Mouse (Mus musculus) intestine, embryonic 16.5 days (tissue): ENCODE measurements around the gene Gm10282. TPM values are rescaled to one million over a fixed set of nuclear protein-coding genes. Genes with fewer than 3 reads are reported as not detected.

Experiments
- ATAC-seq: fragments of 200-750 bp; cut with Nextera tagmentation; 2 replicates; pipeline ENCODE4 v1.8.0; 2017; ENCODE audit warnings: moderate TSS enrichment, moderate library complexity
- H3K27ac ChIP-seq: fragments of 300-500 bp; sonication (generic); 2 replicates; pipeline ENCODE4 v1.5.1; 2014; ENCODE audit warnings: mild to moderate bottlenecking, low read length
- H3K27me3 ChIP-seq: fragments of 300-500 bp; sonication (generic); replicated peaks from 2 replicates; pipeline ENCODE4 v1.6.1; 2014; ENCODE audit warnings: low read length, control low read depth, mixed read lengths; ENCODE audit not compliant: control insufficient read depth, insufficient read depth
- H3K36me3 ChIP-seq: fragments of 300-500 bp; sonication (generic); 2 replicates; pipeline ENCODE4 v1.6.1; 2014; ENCODE audit warnings: low read length, control low read depth; ENCODE audit not compliant: control insufficient read depth, insufficient read depth
- H3K4me1 ChIP-seq: fragments of 300-500 bp; sonication (generic); 2 replicates; pipeline ENCODE4 v1.6.1; 2014; ENCODE audit warnings: low read length, control low read depth, mixed read lengths; ENCODE audit not compliant: control insufficient read depth, insufficient read depth
- H3K4me2 ChIP-seq: fragments of 300-500 bp; sonication (generic); 2 replicates; pipeline ENCODE4 v1.6.1; 2014; ENCODE audit warnings: low read depth, low read length, control low read depth
- H3K4me3 ChIP-seq: fragments of 300-500 bp; sonication (generic); 2 replicates; pipeline ENCODE4 v1.5.1; 2014; ENCODE audit warnings: mild to moderate bottlenecking, low read length
- H3K9ac ChIP-seq: fragments of 300-500 bp; sonication (generic); 2 replicates; pipeline ENCODE4 v1.6.1; 2014; ENCODE audit warnings: low read depth, low read length
- H3K9me3 ChIP-seq: fragments of 300-500 bp; sonication (generic); 2 replicates; pipeline ENCODE4 v1.6.1; 2016; ENCODE audit warnings: low read length, control low read depth; ENCODE audit not compliant: control insufficient read depth
- WGBS: fragments of 180-500 bp; shearing (Covaris S2); extraction: QIAGEN DNeasy Blood & Tissue Kit; methylation state at CpG from one replicate; pipeline ENCODE4 v1.1.7; 2014; 5-methylcytosine and 5-hydroxymethylcytosine counted together
- polyA plus RNA-seq: library from polyadenylated mRNA; unstranded; fragments of >200 nt; fragmentation: Nextera tagmentation; extraction: Ambion mirVana; gene quantifications from 2 replicates; pipeline ENCODE4 v1.2.1, GENCODE M21; 2015

Gm10282 gene
- polyA plus RNA-seq, 1 experiment from 2014 or later, result 18.9 TPM

GRCm38 (mm10) chr8:72329116-72329515, 24.1 kb upstream of the Gm10282 start:
- Histone ChIP-seq H3K4me1 (no peaks in the 10 kb centered on the region), H3K9ac (no peak overlapping the region), H3K4me2 (no peak overlapping the region), H3K27me3 (no peaks in the 10 kb centered on the region), H3K4me3 (no peak overlapping the region), H3K9me3 (no peaks in the 10 kb centered on the region), H3K27ac (no peak overlapping the region), H3K36me3 (no peaks in the 10 kb centered on the region)
- 79% methylated on average over 3 of the region's 3 CpGs for WGBS
- ATAC-seq, result no peak

- Histone ChIP-seq H3K4me3 (no peak overlapping the region), H3K27me3 (peaks cover 24% of the 10 kb centered on the region), H3K4me2 (no peak overlapping the region), H3K9me3 (no peaks in the 10 kb centered on the region), H3K27ac (no peak overlapping the region), H3K9ac (no peak overlapping the region), H3K4me1 (peaks cover 5% of the 10 kb centered on the region), H3K36me3 (no peaks in the 10 kb centered on the region)
- ATAC-seq, result no peak
- 73% methylated on average over 2 of the region's 2 CpGs for WGBS
These were observed 19.6 kb upstream of the Gm10282 start for GRCm38 (mm10) chr8:72324708-72325107.

DNA sequence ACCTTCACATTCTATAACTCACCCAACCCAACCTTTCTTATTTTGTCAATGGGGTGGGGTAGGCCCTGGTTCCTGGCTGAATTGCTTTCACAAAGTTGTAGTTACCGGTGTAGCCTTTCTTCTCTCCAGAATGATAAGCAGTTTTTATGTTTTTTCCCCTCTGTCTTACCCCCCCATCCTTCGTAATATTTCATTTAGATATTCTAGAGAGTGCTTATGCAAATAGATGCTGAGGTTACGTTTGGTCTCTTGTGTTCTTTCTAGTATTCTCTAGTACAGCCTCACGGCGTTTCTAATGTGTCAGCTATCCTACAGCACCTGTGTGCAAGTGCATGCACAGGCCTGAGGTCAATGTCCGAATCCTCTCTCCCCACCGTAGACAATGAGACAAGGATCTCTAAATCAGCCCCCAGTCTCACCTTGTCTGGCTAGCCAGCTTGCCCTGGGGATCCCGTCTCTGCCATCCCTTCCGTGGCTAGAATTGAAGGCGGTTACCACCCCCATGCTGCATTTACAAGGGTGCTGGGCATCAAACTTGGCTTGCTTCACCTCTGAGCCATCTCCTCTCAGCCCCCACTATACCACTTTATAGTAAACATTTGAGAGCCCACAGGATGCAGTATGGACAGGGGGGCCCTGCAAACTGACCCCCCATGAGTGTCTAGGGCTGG, 19.1 kb upstream of the Gm10282 start:
- no peak for ATAC-seq
- H3K27me3 ChIP-seq, result peaks cover 29% of the 10 kb centered on the region
- H3K4me1 ChIP-seq, result peaks cover 9% of the 10 kb centered on the region
- H3K27ac ChIP-seq, result no peak overlapping the region
- H3K4me3 ChIP-seq, result no peak overlapping the region
- 81% methylated on average over 10 of the region's 10 CpGs for WGBS
- H3K4me2 ChIP-seq, result no peak overlapping the region
- H3K9ac ChIP-seq, result no peak overlapping the region
- no peaks in the 10 kb centered on the region for H3K9me3 ChIP-seq
- H3K36me3 ChIP-seq, result no peaks in the 10 kb centered on the region

DNA sequence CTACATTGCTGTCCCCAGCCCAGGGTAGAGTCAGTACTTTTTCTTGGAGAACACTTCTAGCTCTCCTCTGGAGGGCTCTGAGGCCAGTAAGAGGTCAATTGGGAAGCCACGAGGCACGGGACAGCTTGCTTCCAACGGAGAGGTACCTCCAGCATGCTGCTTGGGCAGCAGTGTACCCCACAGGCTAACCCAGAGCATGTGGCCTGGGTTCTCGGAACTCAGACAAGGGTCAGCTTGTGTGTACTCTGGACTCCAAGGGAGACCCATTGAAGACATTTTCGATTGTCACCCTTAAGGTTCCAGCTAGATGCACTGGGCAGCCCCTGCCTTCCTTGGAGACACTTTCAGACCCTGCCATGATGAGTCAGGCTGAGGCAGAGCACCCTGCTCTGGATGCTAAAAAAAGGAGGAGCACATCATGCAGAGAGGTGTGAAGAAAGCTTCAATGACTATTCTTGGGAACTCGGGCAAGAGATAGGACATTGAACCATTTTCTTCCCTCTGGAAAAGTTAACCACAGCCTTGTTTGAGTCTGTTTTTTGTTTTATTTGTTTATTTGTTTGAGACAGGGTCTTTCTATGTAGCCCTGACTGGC, 18.2 kb upstream of the Gm10282 start:
- no peak overlapping the region for H3K4me3 ChIP-seq
- no peak overlapping the region for H3K4me2 ChIP-seq
- WGBS, result 57% methylated on average over 6 of the region's 6 CpGs
- peaks cover 12% of the 10 kb centered on the region for H3K4me1 ChIP-seq
- H3K9me3 ChIP-seq, result no peaks in the 10 kb centered on the region
- H3K36me3 ChIP-seq, result no peaks in the 10 kb centered on the region
- H3K27ac ChIP-seq, result no peak overlapping the region
- peaks cover 32% of the 10 kb centered on the region for H3K27me3 ChIP-seq
- ATAC-seq, result no peak
- H3K9ac ChIP-seq, result no peak overlapping the region

DNA sequence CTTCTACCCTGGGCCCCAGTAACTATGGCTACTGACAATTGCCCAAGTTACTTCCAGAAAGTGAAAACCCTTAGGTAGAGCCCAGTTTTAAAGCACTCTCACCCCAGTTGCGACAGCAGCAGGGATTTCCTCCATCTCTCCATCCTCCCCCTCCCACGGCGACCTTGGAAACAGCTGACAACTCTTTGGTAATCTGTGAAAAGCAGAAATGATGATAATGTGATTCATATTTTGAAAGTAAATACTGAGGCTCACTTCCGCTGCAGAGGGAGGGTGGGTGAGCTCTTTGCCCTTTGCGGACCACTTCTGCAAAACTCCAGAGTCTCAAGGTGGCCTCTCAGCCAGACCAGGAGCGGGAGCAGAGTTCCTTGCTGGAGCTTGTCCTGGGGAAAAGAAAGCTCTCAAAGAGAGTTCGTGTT, 17.4 kb upstream of the Gm10282 start:
- no peak overlapping the region for H3K4me3 ChIP-seq
- ATAC-seq, result no peak
- no peak overlapping the region for H3K27ac ChIP-seq
- no peaks in the 10 kb centered on the region for H3K9me3 ChIP-seq
- peaks cover 32% of the 10 kb centered on the region for H3K27me3 ChIP-seq
- H3K4me2 ChIP-seq, result 0 out of 2 replicates have a peak overlapping the region, but pooled peaks have one; percentile 22
- 61% methylated on average over 7 of the region's 7 CpGs for WGBS
- no peak overlapping the region for H3K9ac ChIP-seq
- no peaks in the 10 kb centered on the region for H3K36me3 ChIP-seq
- H3K4me1 ChIP-seq, result peaks cover 14% of the 10 kb centered on the region

DNA sequence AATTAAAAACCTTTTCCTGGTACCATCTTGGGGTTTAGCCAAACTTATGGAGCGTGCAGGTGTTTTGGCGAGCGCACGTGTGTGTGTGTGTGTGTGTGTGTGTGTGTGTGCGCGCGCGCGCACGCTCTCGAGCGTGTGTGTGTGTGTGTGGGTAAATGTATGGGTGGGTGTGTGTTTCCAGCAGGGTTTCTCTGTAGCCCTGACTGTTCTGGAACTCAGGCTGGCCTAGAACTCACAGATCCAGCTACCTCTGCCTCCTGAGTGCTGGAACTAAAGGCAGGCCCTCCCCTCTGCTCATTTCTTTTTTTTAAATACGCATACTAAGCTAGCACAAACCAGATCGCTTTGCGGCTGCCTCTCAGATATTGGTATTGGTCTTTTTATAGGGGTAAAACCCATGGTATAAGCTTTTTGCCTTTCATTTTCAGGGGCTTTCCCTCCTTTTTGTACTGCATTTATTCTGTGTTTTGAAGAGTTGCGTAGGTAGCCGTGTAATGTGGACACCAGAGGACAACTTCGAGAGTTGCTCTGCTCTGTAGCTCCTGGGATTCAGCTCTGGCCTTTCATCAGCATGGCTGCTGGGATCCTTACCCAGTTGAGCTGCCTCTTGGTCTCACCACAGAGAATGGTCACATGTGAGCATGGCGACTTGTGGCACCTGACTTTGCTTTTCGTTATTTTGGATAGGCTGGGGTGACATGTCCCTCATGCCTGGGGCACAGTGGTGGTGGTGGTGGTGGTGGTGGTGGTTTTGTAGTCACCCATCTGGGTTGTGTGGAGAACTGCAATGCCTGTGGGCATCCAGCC, 16.8 kb upstream of the Gm10282 start:
- no peak overlapping the region for H3K27ac ChIP-seq
- H3K36me3 ChIP-seq, result no peaks in the 10 kb centered on the region
- no peak for ATAC-seq
- H3K4me1 ChIP-seq, result peaks cover 14% of the 10 kb centered on the region
- WGBS, result 88% methylated on average over 20 of the region's 20 CpGs
- H3K9me3 ChIP-seq, result no peaks in the 10 kb centered on the region
- H3K4me3 ChIP-seq, result peak overlapping the region; percentile 65
- H3K27me3 ChIP-seq, result peaks cover 32% of the 10 kb centered on the region
- H3K4me2 ChIP-seq, result no peak overlapping the region
- H3K9ac ChIP-seq, result no peak overlapping the region

DNA sequence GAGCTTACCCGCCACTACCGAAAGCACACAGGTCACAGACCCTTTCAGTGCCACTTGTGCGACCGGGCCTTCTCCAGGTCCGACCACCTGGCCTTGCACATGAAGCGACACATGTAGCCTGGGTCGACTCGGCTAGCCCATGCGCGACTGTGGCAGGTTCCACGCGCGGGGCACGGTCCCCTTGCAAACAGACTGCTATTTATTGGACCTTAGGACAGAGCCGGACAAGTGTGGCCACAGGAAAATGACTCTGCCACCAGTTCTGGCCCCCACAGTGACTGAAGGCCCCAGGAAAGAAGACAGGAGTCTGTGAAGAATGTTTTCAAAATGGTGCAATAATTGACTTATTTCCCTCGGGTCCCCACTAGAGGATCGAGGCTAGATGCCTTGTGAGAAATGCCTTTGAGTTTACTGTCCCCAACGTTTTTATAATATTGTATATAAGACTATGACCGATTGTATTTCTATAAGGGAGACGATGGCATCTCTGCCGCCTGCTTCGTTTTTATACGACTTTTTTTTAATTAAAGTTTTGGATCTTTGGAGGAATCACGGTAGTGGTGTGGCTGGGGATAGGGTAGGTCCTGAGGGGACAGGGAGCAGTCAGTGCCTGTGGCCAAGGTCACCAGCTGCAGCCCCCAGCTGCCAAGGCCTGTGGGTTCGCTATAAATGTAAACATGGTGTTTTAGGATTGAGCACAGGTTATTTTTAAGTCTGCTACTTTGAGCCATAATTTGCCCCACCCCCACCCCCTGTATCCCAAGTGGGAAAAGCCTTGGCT, 15.9 kb upstream of the Gm10282 start:
- Histone ChIP-seq H3K36me3 (no peaks in the 10 kb centered on the region), H3K4me2 (peak overlapping the region; percentile 96), H3K27ac (no peak overlapping the region), H3K27me3 (peaks cover 32% of the 10 kb centered on the region), H3K4me3 (peak overlapping the region; percentile 65), H3K9me3 (no peaks in the 10 kb centered on the region), H3K9ac (peak overlapping the region; percentile 41; the same call in 1 of the 2 replicates), H3K4me1 (peaks cover 14% of the 10 kb centered on the region)
- 58% methylated on average over 25 of the region's 25 CpGs for WGBS
- no peak for ATAC-seq

DNA sequence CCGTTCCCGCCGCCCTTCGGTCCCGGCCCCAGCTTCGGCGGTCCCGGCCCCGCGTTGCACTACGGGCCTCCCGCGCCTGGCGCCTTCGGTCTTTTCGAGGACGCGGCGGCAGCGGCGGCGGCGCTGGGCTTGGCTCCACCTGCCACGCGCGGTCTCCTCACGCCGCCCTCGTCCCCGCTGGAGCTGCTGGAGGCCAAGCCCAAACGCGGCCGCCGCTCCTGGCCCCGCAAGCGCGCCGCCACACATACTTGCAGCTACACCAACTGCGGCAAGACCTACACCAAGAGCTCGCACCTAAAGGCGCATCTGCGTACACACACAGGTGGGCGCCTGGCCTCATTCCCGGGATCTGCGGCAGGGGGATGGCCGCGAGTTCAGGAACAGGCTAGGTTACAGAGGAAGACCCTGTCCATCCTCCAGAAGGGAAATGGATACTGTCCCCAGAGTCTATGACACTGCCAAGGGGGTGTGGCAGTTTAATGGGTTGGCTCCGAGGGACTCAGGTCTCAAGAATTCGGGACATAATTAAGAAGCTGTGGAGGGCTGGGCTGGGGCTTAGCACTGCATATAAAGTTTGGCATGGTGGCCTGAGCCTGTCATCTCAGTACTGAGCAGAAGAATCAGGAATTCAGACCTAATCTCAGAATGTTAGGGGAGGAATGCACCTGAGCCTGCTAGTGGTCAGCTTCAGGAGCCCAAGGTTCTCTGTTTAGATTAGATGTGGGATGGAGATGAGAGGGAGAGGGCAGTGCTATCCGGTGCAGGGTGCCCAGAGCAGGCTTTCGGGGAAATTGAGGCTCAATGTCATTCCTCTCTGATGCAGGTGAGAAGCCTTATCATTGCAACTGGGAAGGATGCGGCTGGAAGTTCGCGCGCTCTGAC, 15.1 kb upstream of the Gm10282 start:
- ATAC-seq, result no peak
- Histone ChIP-seq H3K36me3 (no peaks in the 10 kb centered on the region), H3K27ac (no peak overlapping the region), H3K9ac (peak overlapping the region; percentile 71), H3K9me3 (no peaks in the 10 kb centered on the region), H3K4me2 (peak overlapping the region; percentile 96), H3K27me3 (peaks cover 32% of the 10 kb centered on the region), H3K4me3 (peak overlapping the region; percentile 65), H3K4me1 (peaks cover 14% of the 10 kb centered on the region)
- WGBS, result 7% methylated on average over 52 of the region's 55 CpGs
